Mouse (Mus musculus) brain, embryonic 14.5 days (tissue): ENCODE results near the gene Tulp4. TPM values are rescaled to one million over a fixed set of nuclear protein-coding genes. Genes with fewer than 3 reads are reported as not detected.

Experiments
- DNase-seq: peaks from one replicate; pipeline ENCODE4 v3.0.0-alpha.2; 2011; ENCODE audit warnings: low read depth
- CTCF ChIP-seq: fragments of 200-500 bp; IDR thresholded peaks from 2 replicates; pipeline ENCODE4 v1.5.1; 2012; ENCODE audit warnings: inconsistent platforms, mild to moderate bottlenecking, moderate library complexity, borderline replicate concordance; ENCODE audit not compliant: insufficient read depth, insufficient read length; ENCODE audit errors: extremely low read depth
- POLR2A ChIP-seq: fragments of 200-500 bp; IDR thresholded peaks from 2 replicates; pipeline ENCODE4 v1.6.1; 2012; ENCODE audit warnings: mild to moderate bottlenecking, inconsistent platforms, borderline replicate concordance; ENCODE audit not compliant: poor library complexity, insufficient read depth, insufficient read length, severe bottlenecking; ENCODE audit errors: extremely low read depth
- polyA plus RNA-seq: library from polyadenylated mRNA; depleted of rRNA; stranded (reverse); fragments of >200 nt; gene quantifications from 2 replicates; pipeline ENCODE4 v1.2.3, GENCODE M21; 2012

Tulp4 gene
- polyA plus RNA-seq, 1 experiment, result 178 TPM

- TF ChIP-seq POLR2A (no peak), CTCF (no peak)
- DNase-seq, result no peak
Observed at GRCm38 (mm10) chr17:6174574-6174973, 68.3 kb downstream of the Tulp4 start.

DNA sequence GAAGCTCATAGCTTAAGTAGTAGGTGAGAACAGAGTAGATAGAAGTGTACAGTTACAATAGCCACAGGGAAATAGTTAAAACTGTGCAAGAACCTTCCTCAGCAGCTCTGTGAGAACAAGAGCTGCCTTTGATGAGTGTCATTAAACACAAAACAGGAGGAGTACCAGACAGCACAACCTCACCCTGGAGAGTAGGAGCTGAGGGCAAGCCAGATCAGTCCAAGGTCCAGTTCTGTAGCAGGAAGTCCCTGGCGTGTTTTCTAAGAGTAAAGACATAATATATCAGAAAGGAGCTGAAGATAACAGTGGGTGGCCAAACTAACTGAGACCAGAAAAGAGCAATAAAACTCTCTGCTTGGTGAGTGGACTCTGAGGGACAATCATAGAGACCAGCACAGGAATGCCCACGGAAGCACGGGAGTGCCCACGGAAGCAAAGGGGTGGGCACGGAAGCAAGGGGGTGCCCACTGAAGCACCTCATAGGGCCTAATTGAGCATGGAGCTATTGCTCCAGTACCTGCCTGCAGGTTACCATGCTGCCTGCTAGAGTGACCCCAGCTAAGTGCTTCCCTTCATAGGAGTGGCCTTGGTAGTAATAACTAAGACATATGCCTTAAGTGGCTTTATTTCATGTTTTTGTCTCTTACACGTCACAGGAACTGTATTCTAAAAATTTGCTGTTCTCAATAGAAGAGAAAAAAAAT is 72.5 kb downstream of the Tulp4 start:
- no peak for DNase-seq
- TF ChIP-seq CTCF (no peak), POLR2A (no peak)

DNA sequence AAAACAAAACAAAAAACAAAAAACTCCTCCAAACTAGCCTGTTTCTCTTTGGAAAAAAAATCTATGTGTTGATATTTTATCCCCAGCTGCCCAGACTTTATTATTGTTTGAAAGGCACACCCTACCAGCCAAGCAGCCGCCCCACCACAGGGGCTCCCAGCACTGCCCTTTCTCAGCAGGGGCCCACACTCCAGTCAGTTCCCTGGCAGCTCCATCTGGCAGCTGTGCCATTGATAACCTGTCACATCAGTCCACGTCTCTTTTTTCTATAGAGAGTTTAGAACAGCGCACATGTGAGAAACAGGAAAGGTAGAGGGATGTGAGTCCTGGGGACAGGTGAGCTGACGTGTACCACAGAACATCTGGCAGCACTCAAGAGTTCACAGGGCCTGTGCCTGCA is 73.2 kb downstream of the Tulp4 start:
- DNase-seq, result no peak

DNA sequence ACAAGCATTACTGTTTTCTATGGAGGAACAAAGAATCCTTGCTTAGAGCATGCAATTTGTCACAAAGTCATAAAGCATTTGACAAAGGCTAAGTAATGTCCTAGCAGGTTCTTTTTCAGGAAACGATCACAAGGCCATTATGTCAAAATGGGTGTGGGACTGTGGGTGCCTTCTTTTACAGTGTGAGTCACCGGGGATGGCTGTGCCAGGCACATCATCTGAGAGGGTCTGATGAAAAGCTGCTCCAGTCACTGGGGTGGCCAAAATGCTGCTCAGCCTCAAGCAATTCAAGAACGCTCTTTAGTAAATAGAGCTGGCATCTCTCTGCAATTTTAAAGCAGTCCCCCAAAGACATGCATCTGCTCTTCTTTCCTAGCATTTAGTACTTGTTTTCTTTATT is 74.2 kb downstream of the Tulp4 start:
- TF ChIP-seq CTCF (no peak), POLR2A (no peak)
- peak; percentile 10 for DNase-seq

More for the DNA sequence above, 73.2 kb downstream of the Tulp4 start:
- TF ChIP-seq CTCF (no peak), POLR2A (no peak)

DNA sequence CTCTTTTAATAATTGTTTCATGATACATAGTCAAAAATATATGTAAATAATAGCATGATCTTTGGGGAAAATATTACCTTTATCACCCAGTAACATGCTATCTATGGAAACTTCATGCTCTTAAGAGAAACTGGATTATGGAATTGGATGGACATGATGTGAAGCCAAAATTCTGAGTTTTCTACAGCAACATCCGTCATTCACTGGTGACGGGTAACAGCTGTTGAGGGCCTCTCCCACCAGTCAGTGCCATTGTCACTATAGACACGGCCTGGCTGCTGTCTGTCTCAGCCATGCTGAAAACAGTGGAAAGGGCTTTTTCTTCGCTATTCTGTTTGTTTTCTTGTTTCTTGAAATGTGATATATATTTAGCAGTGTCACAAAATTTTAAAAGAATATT is 76.5 kb downstream of the Tulp4 start:
- DNase-seq, result no peak
- TF ChIP-seq POLR2A, result no peak

- TF ChIP-seq CTCF (no peak), POLR2A (no peak)
Observed at GRCm38 (mm10) chr17:6186651-6187050, 80.4 kb downstream of the Tulp4 start.

GRCm38 (mm10) chr17:6187183-6187582 is 80.9 kb downstream of the Tulp4 start:
- TF ChIP-seq POLR2A, result no peak
- no peak for TF ChIP-seq CTCF
- no peak for DNase-seq

More at GRCm38 (mm10) chr17:6186651-6187050, 80.4 kb downstream of the Tulp4 start:
- no peak for DNase-seq

GRCm38 (mm10) chr17:6189207-6189606 is 83.0 kb downstream of the Tulp4 start:
- TF ChIP-seq CTCF (no peak), POLR2A (no peak)
- DNase-seq, result no peak

GRCm38 (mm10) chr17:6192275-6192674 is 86.0 kb downstream of the Tulp4 start:
- no peak for DNase-seq
- no peak for TF ChIP-seq CTCF
- TF ChIP-seq POLR2A, result no peak

DNA sequence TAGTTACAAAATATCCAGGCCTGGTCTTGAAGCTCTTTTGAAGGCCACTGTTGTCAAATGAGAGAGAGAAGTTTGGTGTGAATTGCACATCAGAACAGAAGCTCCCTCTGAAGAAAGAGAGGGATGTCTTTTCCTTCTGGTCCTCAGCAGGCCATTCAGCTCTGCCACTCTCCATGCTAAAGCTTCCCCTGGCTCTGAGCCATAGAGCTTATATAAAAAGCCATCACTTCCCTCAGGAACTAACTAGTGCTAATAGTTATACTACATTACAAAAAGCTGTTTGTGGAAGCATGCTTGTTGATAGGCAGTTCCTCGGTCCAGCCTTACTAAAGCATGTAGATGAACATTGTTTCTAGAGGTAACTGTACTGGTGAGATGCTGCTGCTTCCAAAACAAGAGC is 89.2 kb downstream of the Tulp4 start:
- no peak for TF ChIP-seq POLR2A
- no peak for TF ChIP-seq CTCF
- DNase-seq, result no peak

- no peak for DNase-seq
- TF ChIP-seq CTCF (no peak), POLR2A (no peak)
Observed at GRCm38 (mm10) chr17:6197491-6197890, 91.3 kb downstream of the Tulp4 start.

DNA sequence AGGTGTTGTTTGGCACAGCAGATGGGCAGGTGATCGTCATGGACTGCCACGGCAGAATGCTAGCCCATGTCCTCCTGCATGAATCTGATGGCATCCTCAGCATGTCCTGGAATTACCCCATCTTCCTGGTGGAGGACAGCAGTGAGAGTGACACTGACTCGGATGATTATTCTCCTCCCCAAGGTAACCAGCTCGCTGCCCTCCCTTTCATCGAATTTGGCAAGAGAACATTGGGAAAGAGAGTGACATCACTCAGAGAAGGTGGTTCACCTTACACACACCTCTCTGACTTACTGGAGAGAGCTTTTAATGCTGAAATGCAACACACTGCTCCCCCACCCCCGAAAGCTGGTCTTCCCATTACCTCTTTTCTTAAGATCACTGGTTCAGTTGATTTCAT is 92.4 kb downstream of the Tulp4 start:
- no peak for DNase-seq
- no peak for TF ChIP-seq CTCF
- TF ChIP-seq POLR2A, result no peak

- TF ChIP-seq POLR2A (no peak), CTCF (no peak)
- DNase-seq, result no peak
Observed at GRCm38 (mm10) chr17:6199166-6199565, 92.9 kb downstream of the Tulp4 start.

DNA sequence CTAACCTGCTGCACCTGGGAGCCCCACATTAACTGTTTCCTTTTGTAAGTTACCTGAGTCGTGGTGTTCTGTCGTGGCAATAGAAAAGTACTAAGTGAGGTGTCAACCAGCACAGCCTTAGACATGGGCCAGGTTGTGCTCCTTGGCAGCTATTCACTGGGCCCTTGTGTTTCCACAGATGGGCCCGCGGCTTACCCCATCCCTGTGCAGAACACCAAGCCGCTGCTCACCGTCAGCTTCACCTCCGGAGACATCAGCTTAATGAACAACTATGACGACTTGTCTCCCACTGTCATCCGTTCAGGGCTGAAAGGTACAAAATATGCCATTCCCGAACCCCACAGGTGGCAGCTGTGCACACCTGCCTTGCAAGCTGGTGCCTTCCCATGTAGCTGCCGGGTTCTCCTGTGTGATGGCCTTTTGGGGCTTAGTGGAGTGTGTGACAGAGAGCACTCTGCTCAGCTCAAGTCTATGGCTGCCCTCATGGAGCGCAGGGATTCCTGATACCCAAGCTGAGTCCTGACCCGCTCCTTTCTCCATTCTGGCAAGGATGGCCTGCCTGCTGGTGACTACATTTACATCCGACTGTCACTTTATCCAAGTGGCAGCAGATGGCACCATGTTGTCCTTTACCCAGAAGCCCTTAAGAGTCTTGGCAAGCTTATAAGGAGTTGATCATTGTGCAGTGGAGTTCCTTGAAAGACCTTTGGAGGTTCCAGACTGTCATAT is 95.4 kb downstream of the Tulp4 start:
- DNase-seq, result peak; percentile 13
- no peak for TF ChIP-seq POLR2A
- no peak for TF ChIP-seq CTCF
